ENCODE assay signal across 13 mouse cellular contexts in the genomic region with DNA sequence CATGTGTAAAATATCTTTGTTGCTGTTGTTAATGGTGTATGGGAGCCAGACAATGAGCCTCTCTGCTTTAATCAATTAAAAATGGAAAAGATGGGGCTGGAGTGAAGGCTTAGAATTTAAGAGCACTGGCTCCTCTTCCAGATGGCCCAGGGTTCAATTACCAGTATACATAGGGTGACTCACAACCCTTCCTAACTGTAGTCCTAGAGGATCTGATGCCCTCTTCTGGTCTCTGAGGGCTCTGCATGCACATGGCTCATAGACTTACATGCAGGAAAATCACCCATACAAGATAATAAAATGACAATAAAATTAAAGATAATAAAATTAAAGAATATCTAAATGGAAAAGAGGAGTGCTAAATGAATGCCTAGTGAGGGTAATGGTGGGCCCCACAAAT. TPM values are rescaled to one million over a fixed set of nuclear protein-coding genes. Genes with fewer than 3 reads are reported as not detected.
DNase-seq lines count a peak whose midpoint lies in the region; ATAC-seq and TF ChIP-seq lines count a peak whose summit lies in the region.
"Had no signal": no experiment of that assay in that cellular context is flagged by ENCODE, and none has a peak within 500 bp of the region (broad histone marks: within the 10 kb centered on the region; RNA-seq: fewer than 3 reads in every experiment).

No protein-coding gene starts in this region.

- no peak overlapping the region for H3K27ac ChIP-seq in embryonic facial prominence, embryonic 11.5 days (replicated peaks; ENCODE audit: low read depth, low read length)
- H3K27ac ChIP-seq in embryonic facial prominence, embryonic 10.5 days (replicated peaks) = no peak overlapping the region
- H3K27ac ChIP-seq in lung, embryonic 14.5 days (ENCODE audit: low read depth) = no peak overlapping the region
- H3K27ac ChIP-seq in ES-E14 (ENCODE audit: insufficient read depth, low read depth, low read length, poor library complexity, severe bottlenecking) = no peak overlapping the region
- no peak overlapping the region for H3K27ac ChIP-seq in liver, postnatal 0 days (ENCODE audit: low read depth)
- H3K27ac ChIP-seq: embryonic facial prominence, embryonic 12.5 days had no signal

- DNase-seq in embryonic facial prominence, embryonic 11.5 days (ENCODE audit: low spot score) = peak; percentile 23
- no peak for DNase-seq in embryonic facial prominence, embryonic 10.5 days (ENCODE audit: low spot score)
- peak; percentile 41 for DNase-seq in lung, embryonic 14.5 days
- no peak for DNase-seq in lung, postnatal 25 days (ENCODE audit: low spot score)
- no peak for DNase-seq in ES-E14 (ENCODE audit: low read depth, low spot score)
- peak; percentile 25 for DNase-seq in liver, postnatal 0 days
- DNase-seq in urinary bladder, postnatal 36 days (ENCODE audit: low spot score in 2 of 2) = no peak
- no peak for DNase-seq in left cerebral cortex, adult 11 months (ENCODE audit: low spot score)
- DNase-seq: gastrocnemius, postnatal 10 days; kidney, adult 2 months; lung, postnatal 10 days; right cerebral cortex, postnatal 14 days had no signal

- no peaks in the 10 kb centered on the region for H3K27me3 ChIP-seq in embryonic facial prominence, embryonic 11.5 days (ENCODE audit: control insufficient read depth, insufficient read depth, low read length)
- H3K27me3 ChIP-seq in embryonic facial prominence, embryonic 10.5 days (replicated peaks; ENCODE audit: low read depth, poor library complexity, severe bottlenecking) = no peaks in the 10 kb centered on the region
- no peaks in the 10 kb centered on the region for H3K27me3 ChIP-seq in lung, embryonic 14.5 days (ENCODE audit: insufficient read depth, low read length)
- no peaks in the 10 kb centered on the region for H3K27me3 ChIP-seq in liver, postnatal 0 days (ENCODE audit: insufficient read depth, low read length)
- H3K27me3 ChIP-seq: embryonic facial prominence, embryonic 12.5 days had no signal

- no peak for ATAC-seq in embryonic facial prominence, embryonic 11.5 days (replicated peaks; ENCODE audit: insufficient number of reproducible peaks, low FRiP score, low TSS enrichment, low read depth)
- ATAC-seq in lung, embryonic 14.5 days (ENCODE audit: insufficient read depth) = no peak
- ATAC-seq in liver, postnatal 0 days = no peak

- H3K9me3 ChIP-seq in embryonic facial prominence, embryonic 11.5 days (replicated peaks; ENCODE audit: control insufficient read depth, low read length) = no peaks in the 10 kb centered on the region
- no peaks in the 10 kb centered on the region for H3K9me3 ChIP-seq in embryonic facial prominence, embryonic 10.5 days
- H3K9me3 ChIP-seq in lung, embryonic 14.5 days (ENCODE audit: low read depth, low read length) = no peaks in the 10 kb centered on the region
- no peaks in the 10 kb centered on the region for H3K9me3 ChIP-seq in ES-E14 (ENCODE audit: control insufficient read depth, insufficient read depth, low read depth, low read length)
- no peaks in the 10 kb centered on the region for H3K9me3 ChIP-seq in liver, postnatal 0 days (ENCODE audit: low read length)
- H3K9me3 ChIP-seq: embryonic facial prominence, embryonic 12.5 days had no signal

- in situ Hi-C loops in ES-E14 (cut with MboI; ENCODE audit: low sequenced_read_pairs in 2 of 2, unreplicated experiment in 2 of 2) = loop anchor here in 1 of 2 experiments (25.0 kb wide), 1 partner anchor 487 kb away; no protein-coding TSS in a partner anchor

- TF ChIP-seq EP300 in liver, postnatal 0 days (IDR thresholded peaks at IDR 0.05; ENCODE audit: low read depth) = no peak

- no peak overlapping the region for H3K9ac ChIP-seq in embryonic facial prominence, embryonic 11.5 days (replicated peaks; ENCODE audit: low read length)
- H3K9ac ChIP-seq in lung, embryonic 14.5 days = no peak overlapping the region
- H3K9ac ChIP-seq in ES-E14 (ENCODE audit: insufficient read depth, low read depth, low read length, poor library complexity, severe bottlenecking) = no peak overlapping the region
- H3K9ac ChIP-seq in liver, postnatal 0 days (replicated peaks) = no peak overlapping the region
- H3K9ac ChIP-seq: embryonic facial prominence, embryonic 12.5 days had no signal

- no peaks in the 10 kb centered on the region for H3K36me3 ChIP-seq in embryonic facial prominence, embryonic 11.5 days (replicated peaks; ENCODE audit: control insufficient read depth, insufficient read depth, low read depth, low read length)
- H3K36me3 ChIP-seq in embryonic facial prominence, embryonic 10.5 days (replicated peaks) = peaks cover 18% of the 10 kb centered on the region
- H3K36me3 ChIP-seq in lung, embryonic 14.5 days (ENCODE audit: insufficient read depth) = no peaks in the 10 kb centered on the region
- H3K36me3 ChIP-seq in ES-E14 (ENCODE audit: control insufficient read depth, insufficient read depth, low read length, poor library complexity, severe bottlenecking) = no peaks in the 10 kb centered on the region
- no peaks in the 10 kb centered on the region for H3K36me3 ChIP-seq in liver, postnatal 0 days (replicated peaks; ENCODE audit: insufficient read depth, low read length)
- H3K36me3 ChIP-seq: embryonic facial prominence, embryonic 12.5 days had no signal

- no peaks in the 10 kb centered on the region for H3K4me1 ChIP-seq in embryonic facial prominence, embryonic 11.5 days (ENCODE audit: control insufficient read depth, insufficient read depth, low read length)
- 0 out of 2 replicates have a peak, but pooled peaks cover 2% of the 10 kb centered on the region for H3K4me1 ChIP-seq in embryonic facial prominence, embryonic 10.5 days
- no peaks in the 10 kb centered on the region; the same call in 1 of the 2 replicates for H3K4me1 ChIP-seq in lung, embryonic 14.5 days (ENCODE audit: insufficient read depth)
- H3K4me1 ChIP-seq in ES-E14 (ENCODE audit: control insufficient read depth in 2 of 2, insufficient read depth in 2 of 2, low read length in 2 of 2, poor library complexity in 1 of 2) = peaks cover 0 to 2% of the 10 kb centered on the region in 2 experiments; a peak in 1 of 4 replicates
- peaks cover 8% of the 10 kb centered on the region for H3K4me1 ChIP-seq in liver, postnatal 0 days (ENCODE audit: insufficient read depth)
- H3K4me1 ChIP-seq: embryonic facial prominence, embryonic 12.5 days had no signal

- H3K4me3 ChIP-seq in embryonic facial prominence, embryonic 11.5 days (ENCODE audit: low read depth, low read length) = no peak overlapping the region
- no peak overlapping the region for H3K4me3 ChIP-seq in embryonic facial prominence, embryonic 10.5 days
- H3K4me3 ChIP-seq in lung, embryonic 14.5 days (ENCODE audit: low read depth, low read length) = no peak overlapping the region
- no peak overlapping the region for H3K4me3 ChIP-seq in ES-E14 (ENCODE audit: insufficient read depth in 1 of 2, low read depth in 1 of 2, low read length in 2 of 2, poor library complexity in 1 of 2, severe bottlenecking in 1 of 2)
- no peak overlapping the region for H3K4me3 ChIP-seq in liver, postnatal 0 days (ENCODE audit: low read depth, low read length)
- H3K4me3 ChIP-seq: embryonic facial prominence, embryonic 12.5 days had no signal

- H3K4me2 ChIP-seq in embryonic facial prominence, embryonic 11.5 days (ENCODE audit: low read depth, low read length) = no peak overlapping the region
- H3K4me2 ChIP-seq in lung, embryonic 14.5 days = no peak overlapping the region
- no peak overlapping the region for H3K4me2 ChIP-seq in liver, postnatal 0 days (ENCODE audit: low read depth, low read length)
- H3K4me2 ChIP-seq: embryonic facial prominence, embryonic 12.5 days had no signal

- peak; percentile 42 for TF ChIP-seq CTCF in lung, embryonic 14.5 days (IDR thresholded peaks at IDR 0.05; ENCODE audit: low read depth)
- TF ChIP-seq CTCF in liver, postnatal 0 days (IDR thresholded peaks at IDR 0.05; ENCODE audit: low read depth) = peak; percentile 62

TF ChIP-seq in ES-E14, 5 proteins besides CTCF, POLR2A, EP300 and RAD21:
- TF ChIP-seq ZC3H11A (IDR thresholded peaks at IDR 0.05; ENCODE audit: borderline replicate concordance, low read depth, low read length) (0 out of 2 replicates have a peak, but pooled peaks have one; percentile 12), ZNF384 (IDR thresholded peaks at IDR 0.05; ENCODE audit: low read depth, low read length) (no peak), MAFK (IDR thresholded peaks at IDR 0.05; ENCODE audit: insufficient read depth, low read depth, low read length) (no peak), HCFC1 (IDR thresholded peaks at IDR 0.05; ENCODE audit: borderline replicate concordance, insufficient read depth, low read length) (no peak), CHD2 (IDR thresholded peaks at IDR 0.05; ENCODE audit: low read depth, low read length) (no peak)

RNA-seq across cellular contexts. Expression of gene Lypd6b, which starts 11.8 kb away (rescaled TPM):
- polyA plus RNA-seq in embryonic facial prominence, embryonic 11.5 days (2014; fragmentation: Nextera tagmentation; extraction: Ambion mirVana) = 4.0 and 4.2 TPM in 2 replicates
- polyA plus RNA-seq in embryonic facial prominence, embryonic 10.5 days (2016; fragmentation: Nextera tagmentation; extraction: Ambion mirVana) = 2.9 and 3.9 TPM in 2 replicates
- 1.2 and 2.0 TPM in 2 replicates for polyA plus RNA-seq in lung, embryonic 14.5 days (2014; fragmentation: Nextera tagmentation; extraction: Ambion mirVana)
- 0.18 and 0.48 TPM in 2 replicates for total RNA-seq in ES-E14 (2012; rRNA removed)
- not detected in 2 replicates for polyA plus RNA-seq in liver, postnatal 0 days (2015; fragmentation: Nextera tagmentation; extraction: Ambion mirVana)

Comparison
In these comparisons a context has a peak if more than half of its experiments do, and no peak if none do; other contexts are left out.
1. DNase-seq: peak in embryonic facial prominence, embryonic 11.5 days (single experiment), lung, embryonic 14.5 days (single experiment) and liver, postnatal 0 days (single experiment); none in embryonic facial prominence, embryonic 10.5 days (single experiment), lung, postnatal 25 days (single experiment), ES-E14 (single experiment), urinary bladder, postnatal 36 days (0 of 2) and left cerebral cortex, adult 11 months (single experiment).